Mouse (Mus musculus) spleen, postnatal 36 days (tissue): ENCODE measurements around the gene Tfdp2.
A peak's percentile ranks its signal among the peaks of the same experiment; 100 is the strongest.
"Not testable (repeated sequence)": the region's sequence is repeated elsewhere in the genome, so short reads cannot be mapped to it uniquely, and the experiment has no call there.

Experiments used
- DNase-seq, 2 experiments: peaks; one replicate each; pipeline ENCODE4 v3.0.0; 2022; ENCODE audit warnings: low spot score in 2 of 2, mixed read lengths in 1 of 2

Gene Tfdp2

DNA sequence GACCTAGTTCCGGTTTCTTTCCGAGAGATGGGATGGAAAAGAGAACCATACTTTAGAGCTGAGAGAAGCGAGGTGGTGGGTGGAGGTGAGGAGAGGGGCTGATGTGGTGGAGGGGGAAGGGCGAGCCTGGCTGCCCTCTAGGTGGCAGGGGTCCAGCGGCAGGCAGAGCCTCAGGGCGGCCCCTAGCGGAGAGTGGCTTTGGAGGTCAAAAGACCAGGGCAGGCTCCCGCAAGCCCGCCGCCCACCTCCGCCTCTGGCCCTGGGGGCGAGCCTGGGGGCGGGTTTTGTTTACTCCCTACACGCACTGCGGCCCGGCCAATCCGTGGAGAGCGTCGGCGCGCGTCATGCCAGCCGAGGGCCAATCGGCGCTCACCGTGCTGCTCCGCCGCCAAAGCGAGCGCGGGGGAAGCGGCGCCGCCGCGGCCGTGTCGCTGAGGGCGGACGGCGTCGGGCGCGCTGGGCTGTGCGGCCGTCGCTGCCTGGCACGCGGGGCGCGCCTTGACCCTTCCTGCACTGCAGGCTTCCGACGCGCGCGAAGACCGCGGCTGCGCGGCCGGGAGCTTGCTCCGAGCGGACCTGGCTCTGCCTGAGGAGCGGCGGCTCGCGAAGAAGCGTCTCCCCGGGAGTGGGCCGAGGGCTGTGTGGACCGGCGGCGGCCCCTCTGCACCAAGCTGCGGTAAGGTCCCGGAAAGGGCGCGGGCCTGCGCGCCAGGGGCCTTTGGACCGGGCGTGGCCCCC lies at the start of gene Tfdp2:
TSS of gene Tfdp2 (plus strand) at position 391 of the 738 bp plus-strand sequence.
- peak; percentile 84 to 85 for DNase-seq

DNA sequence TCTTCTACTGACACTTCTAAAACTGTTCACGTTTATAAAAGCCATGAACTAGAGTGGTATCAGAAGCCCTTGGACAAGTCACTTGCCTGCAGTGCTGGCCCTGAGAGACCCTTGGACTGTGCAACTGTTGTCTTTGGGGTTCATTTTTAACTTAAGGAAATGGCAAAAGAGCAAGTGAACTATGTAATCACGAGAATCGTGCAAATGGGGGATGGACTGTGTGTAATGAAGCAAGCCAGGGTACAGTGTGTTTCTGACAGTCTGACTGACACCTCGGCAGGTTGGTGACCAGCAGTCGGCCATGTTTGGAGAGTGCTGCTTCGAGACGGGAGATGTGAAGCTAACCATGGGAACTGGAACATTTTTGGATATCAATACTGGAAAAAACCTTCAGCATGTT lies 43.3 kb upstream of the Tfdp2 start:
- no peak for DNase-seq

DNA sequence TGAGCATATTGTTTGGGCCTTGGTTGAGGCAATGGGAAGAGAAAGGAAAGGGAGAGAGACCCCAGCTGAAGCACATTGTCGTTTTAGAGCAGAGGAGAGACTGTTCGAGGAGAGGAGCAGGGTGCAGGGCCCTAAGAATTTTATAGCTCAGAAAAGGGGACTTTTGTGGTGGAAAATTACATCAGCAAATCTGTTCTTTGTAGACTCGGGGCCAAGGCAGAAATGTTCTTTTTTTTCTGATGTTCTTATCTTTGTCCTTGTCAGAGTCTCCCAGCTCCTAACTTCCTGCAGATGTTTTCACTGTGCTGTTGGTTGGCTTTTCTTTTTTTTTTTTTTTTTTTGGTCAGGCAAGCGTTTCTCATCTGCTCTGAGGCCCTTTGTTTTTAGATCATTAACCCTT lies 37.6 kb upstream of the Tfdp2 start:
- DNase-seq, result no peak

DNA sequence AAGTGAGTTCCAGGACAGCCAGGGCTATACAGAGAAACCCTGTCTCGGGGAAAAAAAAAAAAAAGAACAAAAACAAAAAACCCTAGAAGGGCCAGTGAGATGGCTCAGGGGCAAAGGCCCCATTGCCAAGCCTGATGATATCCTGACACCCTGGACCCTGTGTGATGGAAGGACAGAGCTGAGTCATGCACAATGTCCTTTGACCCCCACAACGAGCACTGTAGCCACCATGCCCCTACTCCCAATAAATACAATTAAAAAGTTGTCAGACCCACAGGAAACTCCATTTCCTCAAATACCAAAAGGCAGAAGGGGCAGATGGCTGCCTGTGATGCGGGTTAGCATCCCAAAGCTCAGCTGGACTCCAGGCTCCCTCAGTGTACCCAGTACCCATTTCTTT lies 37.0 kb upstream of the Tfdp2 start:
- DNase-seq, result no peak

DNA sequence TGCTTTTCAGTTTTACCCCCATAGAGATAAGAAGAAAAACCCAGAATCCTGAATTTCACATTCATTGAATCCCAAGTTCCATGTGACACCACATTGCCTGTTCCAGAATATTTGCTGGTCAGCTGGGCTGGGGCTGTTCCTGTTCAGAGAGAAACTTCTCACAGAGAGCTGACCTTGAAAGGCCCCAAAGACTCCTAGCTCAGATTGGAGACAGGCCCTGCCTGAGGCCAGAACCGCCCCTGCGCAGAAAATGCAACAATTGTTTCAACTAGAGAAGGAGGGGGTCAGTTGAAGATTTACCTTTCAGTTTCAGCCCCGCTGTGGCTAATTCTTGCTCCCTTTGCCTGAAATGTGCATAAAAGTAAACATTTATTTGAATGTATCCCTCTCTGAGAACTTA lies 35.3 kb upstream of the Tfdp2 start:
- no peak for DNase-seq

DNA sequence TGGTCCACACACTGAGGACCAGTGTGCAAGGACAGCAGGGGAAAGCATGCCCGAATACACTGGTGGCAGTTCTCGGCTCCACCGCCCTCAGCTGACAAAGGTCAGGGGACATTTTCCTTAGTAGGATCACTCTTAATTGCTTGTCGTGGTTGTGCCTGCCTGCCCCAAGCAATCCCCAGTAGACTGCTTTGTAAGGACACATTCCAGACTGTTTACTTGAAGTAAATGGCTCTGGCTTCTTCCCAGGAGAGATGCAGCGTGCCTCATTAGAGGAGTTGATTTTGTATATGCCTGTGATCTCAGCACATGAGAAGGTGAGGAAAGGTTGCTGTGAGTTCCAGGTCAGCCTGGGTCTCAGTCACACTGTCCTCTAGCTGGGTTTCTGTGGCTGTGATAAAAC lies 33.7 kb upstream of the Tfdp2 start:
- no peak for DNase-seq

DNA sequence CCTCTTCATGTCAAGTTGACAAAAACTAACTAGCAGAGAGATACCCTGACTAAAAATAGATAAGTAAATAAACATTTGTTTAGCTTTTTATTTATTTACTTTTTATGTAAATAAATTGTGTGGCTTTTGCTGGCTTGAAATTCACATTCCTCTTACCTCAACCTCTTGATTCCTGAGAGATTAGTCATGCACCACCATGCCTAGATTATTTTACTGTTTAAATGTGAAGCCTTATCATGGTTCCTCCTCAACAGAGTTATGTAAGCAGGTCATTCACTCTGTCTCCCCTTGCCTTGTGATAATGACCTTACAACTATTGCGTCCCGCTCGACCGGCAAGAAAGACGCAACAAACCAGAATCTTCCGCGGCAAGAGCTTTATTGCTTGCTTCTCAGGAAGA lies 32.6 kb upstream of the Tfdp2 start:
- no peak for DNase-seq

DNA sequence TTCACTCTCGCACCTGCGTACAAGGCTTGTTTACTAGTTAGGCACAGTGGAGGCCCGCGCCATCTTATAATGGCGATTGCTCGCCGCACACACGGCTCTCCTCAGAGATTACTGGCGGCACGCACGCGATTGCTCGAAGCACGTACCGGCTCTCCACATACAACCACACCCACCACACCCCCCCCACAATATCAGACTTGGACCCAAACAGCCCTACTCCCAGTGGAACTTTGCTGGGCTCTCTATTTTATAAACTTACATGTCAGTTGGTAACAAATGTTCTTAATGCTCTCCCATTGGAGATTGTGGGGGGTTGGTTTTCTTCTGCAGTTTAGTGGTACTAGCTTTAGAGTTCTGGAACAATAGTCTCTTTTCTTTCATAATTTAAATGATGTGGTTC lies 32.1 kb upstream of the Tfdp2 start:
- not testable (repeated sequence) for DNase-seq

DNA sequence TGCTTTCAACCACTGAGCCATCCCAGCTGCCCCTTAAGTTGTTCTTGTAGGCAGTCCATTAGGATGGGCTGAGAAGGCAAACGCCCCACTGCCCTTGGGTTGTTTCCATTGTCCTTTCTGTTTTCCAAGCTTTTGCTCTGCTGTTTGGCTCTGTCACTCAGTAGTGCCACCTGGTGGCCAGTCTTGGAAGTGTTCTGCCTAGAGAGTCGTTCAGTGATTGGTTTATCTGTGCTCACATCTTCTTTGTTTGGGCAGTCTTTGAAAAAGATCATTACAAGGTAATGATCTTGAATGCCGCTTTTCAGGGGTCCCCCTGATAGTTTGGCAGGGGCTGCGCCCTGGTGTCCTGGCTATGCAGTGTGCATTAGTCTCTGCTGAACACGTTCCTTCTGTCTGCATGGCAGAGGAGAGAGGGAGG lies 28.9 kb upstream of the Tfdp2 start:
- peak; percentile 11 to 28 for DNase-seq

DNA sequence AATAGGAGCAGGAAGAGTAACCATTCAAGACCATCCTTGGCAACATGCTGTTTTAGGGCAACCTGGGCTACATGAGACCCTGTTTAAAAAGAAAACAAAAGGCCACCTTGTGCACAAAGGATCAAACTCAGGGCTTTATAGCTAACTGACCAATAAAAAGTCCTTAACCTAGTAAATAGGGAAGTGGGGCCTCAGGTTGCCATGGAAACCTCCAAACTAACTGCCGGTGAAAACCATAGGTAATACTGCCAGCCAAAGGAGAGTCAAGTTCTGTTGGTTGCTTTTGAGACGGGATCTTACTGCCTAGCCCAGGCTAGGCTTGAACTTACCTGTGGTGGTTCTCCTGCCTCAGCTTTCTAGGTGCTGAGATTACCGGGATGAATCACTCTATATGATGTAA lies 25.5 kb upstream of the Tfdp2 start:
- DNase-seq, result no peak

DNA sequence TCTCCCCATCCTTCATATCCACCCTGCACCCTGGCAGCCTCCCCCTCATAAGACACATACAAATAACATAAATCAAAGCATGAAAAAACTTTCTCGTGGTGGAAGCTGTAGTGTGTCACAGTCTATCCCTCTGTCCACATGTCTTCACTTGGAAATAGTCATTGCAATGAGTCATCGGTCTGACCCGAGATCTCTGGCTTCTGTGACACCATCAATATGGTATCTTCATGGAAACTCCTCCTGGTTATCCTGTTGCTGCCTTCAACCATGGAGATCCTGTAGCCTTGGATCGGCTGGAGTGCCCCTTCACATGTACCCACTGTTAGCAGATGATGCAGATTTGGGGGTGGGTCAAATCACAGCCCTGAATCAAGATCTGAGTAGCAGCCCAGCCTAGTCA lies 11.2 kb upstream of the Tfdp2 start:
- no peak for DNase-seq

DNA sequence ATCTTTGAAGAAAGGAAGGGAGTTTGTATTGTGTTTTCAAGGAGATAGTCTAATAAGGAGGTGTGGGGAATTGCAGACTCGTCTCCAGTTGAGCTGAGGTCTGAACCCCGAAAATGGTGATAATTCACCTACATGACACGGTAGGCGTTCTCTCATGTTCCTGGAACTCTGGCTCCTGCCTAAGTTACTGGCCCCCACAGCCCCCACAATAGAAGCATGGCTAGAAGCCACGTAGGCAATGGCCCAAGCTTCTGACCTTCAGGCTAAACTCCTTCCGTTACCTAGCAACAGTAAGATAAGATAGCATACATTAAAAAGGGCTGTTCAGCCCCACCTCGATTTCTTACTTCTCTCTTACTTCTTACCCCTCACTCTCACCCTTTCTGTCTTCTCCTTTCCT lies 9.4 kb upstream of the Tfdp2 start:
- no peak for DNase-seq

DNA sequence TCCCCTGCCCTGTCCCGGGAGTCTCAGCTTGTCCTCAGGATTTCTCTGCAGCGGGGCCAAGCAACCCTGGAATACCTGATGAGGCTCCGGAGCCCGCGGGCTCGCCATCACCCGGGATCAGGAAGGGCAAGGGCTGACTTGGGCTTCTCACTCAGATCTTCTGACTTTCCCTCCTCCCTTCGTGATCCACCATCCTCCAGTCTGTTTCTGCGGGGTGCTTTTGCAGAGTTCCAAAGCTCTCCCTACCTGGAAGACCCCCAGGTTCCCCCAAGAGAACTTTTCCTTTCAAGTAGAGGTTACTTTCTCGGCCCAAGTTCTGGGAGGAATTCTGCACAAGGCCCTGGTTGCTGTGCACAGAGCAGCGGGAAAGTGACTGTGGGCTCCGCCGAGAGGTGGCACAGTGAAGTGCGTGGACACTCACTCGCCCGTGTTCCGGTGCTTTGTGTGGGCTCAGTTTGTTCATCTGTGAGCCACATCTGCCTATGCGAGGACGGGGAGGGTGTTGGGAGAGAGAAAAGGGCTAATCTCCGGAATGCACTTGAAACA lies 634 bp downstream of the Tfdp2 start:
- peak; percentile 13 to 22 for DNase-seq

DNA sequence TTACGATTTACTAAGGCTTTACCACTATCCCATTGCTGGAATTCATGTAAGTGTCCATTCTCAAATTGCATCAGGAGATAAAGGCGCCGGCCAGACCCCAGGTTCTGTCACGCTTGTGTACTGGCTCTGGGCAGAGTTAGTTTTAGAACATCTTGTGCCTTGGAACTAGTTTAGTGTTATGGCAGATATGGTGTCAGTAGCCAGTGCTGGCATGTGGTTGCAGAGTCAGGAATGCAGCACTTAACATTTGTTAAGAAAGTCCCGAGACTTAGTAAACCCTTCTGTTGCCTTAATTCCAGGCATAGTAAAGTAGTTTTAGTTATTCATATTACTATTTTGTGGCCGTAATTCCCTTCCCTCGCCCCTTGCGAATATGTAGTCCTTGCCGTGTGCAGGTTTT lies 1.7 kb downstream of the Tfdp2 start:
- DNase-seq, result no peak

DNA sequence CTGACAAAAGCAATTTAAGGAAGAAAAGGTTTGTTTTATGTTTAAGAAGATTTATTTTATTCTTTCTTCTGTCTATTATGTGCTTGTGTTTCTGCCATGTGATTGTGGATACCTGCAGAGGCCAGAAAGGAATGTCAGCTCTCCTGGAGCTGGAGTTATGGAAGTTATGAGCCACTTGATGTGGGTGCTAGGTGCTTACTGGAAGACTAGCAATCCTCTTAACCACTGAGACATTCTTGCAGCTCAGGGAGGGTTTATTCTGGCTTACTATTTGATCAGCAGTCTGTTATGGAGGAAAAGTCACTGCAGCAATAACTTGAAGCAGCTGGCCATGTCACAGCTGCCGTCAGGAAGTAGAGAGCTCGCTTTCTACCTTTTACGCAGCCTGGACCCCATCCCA lies 7.6 kb downstream of the Tfdp2 start:
- no peak for DNase-seq

DNA sequence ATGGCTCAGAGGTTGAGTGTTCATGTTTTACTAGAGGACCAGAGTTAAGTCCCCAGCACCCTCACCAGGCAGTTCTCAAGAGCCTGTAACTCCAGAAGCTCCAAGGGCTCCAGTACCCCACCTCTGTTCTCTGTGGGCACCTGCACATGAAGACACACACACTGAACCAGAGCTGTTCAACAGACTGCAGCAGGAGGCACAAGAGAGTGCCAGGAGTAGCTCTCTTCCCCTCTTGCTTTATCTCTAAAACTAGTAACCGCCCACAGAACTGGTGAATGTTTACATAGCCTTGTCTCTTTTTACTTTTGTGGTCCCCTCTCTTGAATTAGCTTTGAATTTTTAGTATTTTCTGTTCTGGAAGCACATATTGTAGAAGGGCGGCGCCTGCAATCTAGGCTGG lies 11.4 kb downstream of the Tfdp2 start:
- DNase-seq, result no peak

DNA sequence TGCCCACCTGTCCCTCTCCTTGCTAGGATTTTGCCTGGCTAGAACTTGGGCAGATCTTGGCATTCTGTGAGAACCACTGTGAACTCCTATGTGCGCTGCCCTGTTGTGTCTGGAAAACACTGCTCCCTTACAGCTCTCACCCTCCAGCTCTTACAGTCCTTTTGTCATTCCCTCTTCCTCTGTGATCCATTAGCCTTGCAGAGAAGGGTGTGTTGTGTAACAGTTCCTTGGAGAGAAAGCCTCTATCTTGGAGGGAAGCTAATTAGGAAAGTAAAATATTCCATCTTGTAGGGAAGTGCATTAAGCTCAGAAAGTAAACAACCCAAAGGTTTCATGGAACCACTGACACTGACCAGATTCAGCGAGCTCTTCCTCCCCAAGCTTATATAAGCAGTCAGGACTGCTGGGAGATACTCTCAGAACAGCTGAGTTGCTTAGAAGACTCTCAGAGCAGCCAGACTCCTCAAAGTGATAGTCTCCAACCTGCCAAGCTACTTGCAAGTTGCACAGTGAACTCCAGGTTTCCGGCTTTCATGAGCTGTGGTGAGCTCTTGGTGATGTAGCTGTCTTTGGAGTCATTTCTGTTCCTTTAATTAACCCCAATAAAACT lies 17.1 kb downstream of the Tfdp2 start:
- DNase-seq, result no peak

DNA sequence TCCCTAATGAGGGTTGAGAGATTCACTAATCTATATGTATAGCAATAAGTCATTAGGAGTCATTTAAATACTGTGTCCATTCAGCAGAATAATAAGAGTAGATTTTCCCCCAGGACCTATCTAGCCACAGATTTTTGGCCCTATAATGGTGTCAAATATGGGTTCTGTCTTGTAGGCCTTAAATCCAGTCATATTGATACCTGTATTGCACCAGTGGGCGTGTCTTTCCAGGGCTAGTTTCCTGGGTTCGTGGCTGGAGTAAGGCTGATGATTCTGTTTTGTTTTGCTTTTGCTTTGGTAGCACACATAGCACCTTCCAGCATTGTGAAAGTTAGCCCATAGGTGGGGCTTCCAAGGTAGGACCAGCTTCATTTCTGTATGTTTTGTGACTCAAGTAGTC lies 18.1 kb downstream of the Tfdp2 start:
- no peak for DNase-seq

DNA sequence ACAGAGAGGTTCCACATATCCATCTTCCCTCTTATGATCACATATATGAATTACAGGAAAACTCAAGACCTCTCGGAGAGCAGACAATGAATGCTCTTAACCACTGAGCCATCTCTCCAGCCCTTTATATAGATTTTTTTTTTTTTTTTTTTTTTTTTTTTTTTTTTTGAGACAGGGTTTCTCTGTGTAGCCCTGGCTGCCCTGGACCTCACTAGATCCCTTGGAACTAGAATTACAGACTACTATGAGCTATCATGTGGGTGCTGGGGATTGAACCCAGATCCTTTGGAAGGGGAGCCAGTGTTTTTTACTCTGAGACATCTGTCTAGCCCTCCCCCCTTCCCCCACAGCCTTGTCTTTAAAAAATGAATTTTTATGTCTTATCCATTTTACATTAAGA lies 21.2 kb downstream of the Tfdp2 start:
- DNase-seq, result no peak

DNA sequence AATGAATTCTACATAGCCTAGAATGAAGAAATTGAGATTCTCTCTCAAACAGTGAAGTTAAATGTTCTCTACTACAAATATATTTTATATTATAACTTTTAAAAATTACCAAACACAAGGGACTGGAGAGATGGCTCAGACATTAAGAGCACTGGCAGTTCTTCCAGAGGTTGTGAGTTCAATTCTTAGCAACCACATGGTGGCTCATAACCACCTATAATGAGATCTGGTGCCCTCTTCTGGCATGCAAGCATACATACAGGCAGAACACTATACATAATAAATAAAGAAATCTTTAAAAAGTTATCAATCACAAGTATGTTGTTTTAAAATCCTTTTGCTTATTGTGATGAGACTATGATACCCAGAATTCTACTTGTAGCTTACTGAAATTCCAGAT lies 21.7 kb downstream of the Tfdp2 start:
- peak in 1 of 2 experiments; percentile 7 for DNase-seq

DNA sequence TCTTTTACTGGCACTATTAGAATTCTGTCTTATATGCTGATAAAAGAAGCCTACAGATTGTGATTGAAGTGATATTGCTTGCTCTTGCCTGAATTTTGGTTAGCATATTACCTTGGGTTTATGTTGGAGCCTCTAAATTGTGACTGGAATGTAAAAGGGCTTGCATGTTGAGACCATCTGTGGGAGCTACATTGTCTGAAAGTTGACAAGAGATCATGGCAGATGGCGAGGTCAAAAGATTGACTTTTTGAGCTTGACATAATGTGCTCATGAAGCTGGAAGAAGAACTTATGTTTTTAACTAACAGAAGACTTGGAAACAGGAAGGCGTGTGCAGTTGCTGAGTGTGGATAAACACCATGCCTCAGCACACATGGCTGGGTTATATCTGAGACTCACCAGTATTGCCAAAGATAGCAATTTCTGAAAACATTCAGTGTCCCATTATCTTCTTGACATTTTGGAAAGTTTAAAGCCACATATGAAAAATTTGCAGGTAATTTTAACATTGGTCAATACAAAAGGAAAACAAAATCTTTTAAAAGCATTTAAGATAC lies 23.1 kb downstream of the Tfdp2 start:
- peak; percentile 17 to 24 for DNase-seq

DNA sequence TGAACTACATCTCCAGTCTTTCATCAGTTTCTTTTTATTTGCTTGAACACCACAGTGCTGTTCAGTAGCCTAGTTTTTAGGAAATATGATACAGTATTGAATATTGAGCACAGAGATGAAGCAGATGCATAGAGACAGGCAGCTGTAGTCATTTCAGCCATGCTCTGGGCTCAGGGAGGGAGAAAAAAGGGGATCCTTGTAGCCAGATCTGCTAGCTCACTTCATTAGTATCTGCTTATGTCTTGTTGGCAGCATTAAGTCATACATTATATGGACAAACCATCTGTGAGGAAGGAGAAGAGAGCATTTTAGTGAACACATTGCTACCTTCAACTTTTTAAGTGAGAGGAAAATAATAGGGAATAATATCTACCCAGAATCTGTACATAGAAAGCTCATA lies 24.3 kb downstream of the Tfdp2 start:
- DNase-seq, result no peak

DNA sequence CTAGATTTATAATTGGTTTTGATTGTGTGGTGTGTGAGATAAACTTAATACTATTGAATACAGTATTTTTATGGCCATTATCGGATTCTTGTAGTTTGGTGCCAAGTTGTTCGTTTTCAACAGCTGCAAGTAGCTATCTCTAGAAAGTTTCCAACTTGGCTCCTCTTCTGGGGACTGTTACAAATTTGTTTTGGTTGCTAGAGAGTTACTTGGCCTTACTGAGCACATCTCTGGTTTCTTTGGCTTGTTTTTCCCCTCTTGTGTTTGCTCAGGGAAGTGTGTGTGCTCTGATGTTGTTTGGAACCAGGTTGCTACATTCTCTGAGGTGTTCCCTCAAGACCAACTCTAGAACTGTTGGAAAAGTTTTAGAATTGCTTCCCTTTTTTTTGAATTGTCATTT lies 27.2 kb downstream of the Tfdp2 start:
- no peak for DNase-seq
